ENCODE assay signal across 9 mouse cellular contexts in the genomic region with DNA sequence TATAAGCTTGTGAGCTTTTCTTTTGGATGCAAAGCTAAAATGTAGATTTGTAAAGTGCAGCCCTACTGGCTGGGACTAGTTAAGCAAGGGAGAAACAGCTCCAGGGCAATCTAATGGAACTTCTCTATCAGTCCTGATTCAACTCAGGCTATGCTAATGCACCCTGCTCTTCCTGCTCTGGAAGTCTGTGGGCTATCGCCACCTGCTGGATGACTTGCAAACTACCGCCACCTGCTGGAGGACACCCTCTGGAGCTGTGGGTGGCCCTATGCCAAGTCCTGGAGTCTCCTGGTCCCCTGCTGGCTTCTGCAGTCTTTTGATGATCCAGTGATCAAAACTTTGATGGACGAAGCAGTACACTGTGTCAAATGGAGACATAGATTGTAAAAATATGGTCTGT.
DNase-seq lines count a peak whose midpoint lies in the region; ATAC-seq and TF ChIP-seq lines count a peak whose summit lies in the region.
"Had no signal": no experiment of that assay in that cellular context is flagged by ENCODE, and none has a peak within 500 bp of the region (broad histone marks: within the 10 kb centered on the region; RNA-seq: fewer than 3 reads in every experiment).

No protein-coding gene starts in this region.

- H3K36me3 ChIP-seq in C2C12 (ENCODE audit: control insufficient read depth, insufficient read depth) = no peaks in the 10 kb centered on the region
- no peaks in the 10 kb centered on the region for H3K36me3 ChIP-seq in embryonic facial prominence, embryonic 12.5 days
- no peaks in the 10 kb centered on the region for H3K36me3 ChIP-seq in kidney, embryonic 16.5 days (ENCODE audit: insufficient read depth, low read length)
- H3K36me3 ChIP-seq in liver, embryonic 11.5 days (ENCODE audit: control insufficient read depth, insufficient read depth, low read length) = no peaks in the 10 kb centered on the region
- no peaks in the 10 kb centered on the region for H3K36me3 ChIP-seq in neural tube, embryonic 15.5 days

- no peaks in the 10 kb centered on the region for H3K27me3 ChIP-seq in C2C12 (ENCODE audit: control insufficient read depth, insufficient read depth, insufficient read length)
- no peaks in the 10 kb centered on the region for H3K27me3 ChIP-seq in embryonic facial prominence, embryonic 12.5 days
- no peaks in the 10 kb centered on the region for H3K27me3 ChIP-seq in kidney, embryonic 16.5 days (ENCODE audit: insufficient read depth, low read length)
- H3K27me3 ChIP-seq in liver, embryonic 11.5 days (replicated peaks; ENCODE audit: control insufficient read depth, insufficient read depth, low read length) = no peaks in the 10 kb centered on the region
- H3K27me3 ChIP-seq in neural tube, embryonic 15.5 days (replicated peaks) = no peaks in the 10 kb centered on the region

- no peaks in the 10 kb centered on the region for H3K9me3 ChIP-seq in embryonic facial prominence, embryonic 12.5 days
- H3K9me3 ChIP-seq in kidney, embryonic 16.5 days (ENCODE audit: low read length) = no peaks in the 10 kb centered on the region
- no peaks in the 10 kb centered on the region for H3K9me3 ChIP-seq in liver, embryonic 11.5 days (ENCODE audit: control insufficient read depth, low read length)
- no peaks in the 10 kb centered on the region for H3K9me3 ChIP-seq in neural tube, embryonic 15.5 days (replicated peaks)

- WGBS in embryonic facial prominence, embryonic 12.5 days = 14% methylated on average over 3 of the region's 3 CpGs
- 13% methylated on average over 3 of the region's 3 CpGs for WGBS in kidney, embryonic 16.5 days
- 17% methylated on average over 3 of the region's 3 CpGs for WGBS in liver, embryonic 11.5 days
- 23% methylated on average over 3 of the region's 3 CpGs for WGBS in neural tube, embryonic 15.5 days

- 0 out of 2 replicates have a peak, but pooled peaks have one; percentile 35 for ATAC-seq in embryonic facial prominence, embryonic 12.5 days (ENCODE audit: insufficient number of reproducible peaks, insufficient read depth, low FRiP score, low TSS enrichment)
- ATAC-seq in kidney, embryonic 16.5 days (ENCODE audit: low FRiP score, low TSS enrichment) = peak; percentile 83
- ATAC-seq in liver, embryonic 11.5 days (replicated peaks; ENCODE audit: low FRiP score) = peak; percentile 71; the same call in 1 of the 2 replicates
- ATAC-seq in neural tube, embryonic 15.5 days (ENCODE audit: low FRiP score) = peak; percentile 50; the same call in 1 of the 2 replicates

- peak; percentile 98 for TF ChIP-seq CTCF in C2C12 (IDR thresholded peaks at IDR 0.05; ENCODE audit: control insufficient read depth, insufficient read depth, insufficient read length)

- H3ac ChIP-seq in C2C12 (ENCODE audit: control insufficient read depth, insufficient read length, low read depth) = no peak overlapping the region

- no peak overlapping the region for H3K9ac ChIP-seq in embryonic facial prominence, embryonic 12.5 days
- H3K9ac ChIP-seq in kidney, embryonic 16.5 days (replicated peaks; ENCODE audit: low read length) = no peak overlapping the region
- no peak overlapping the region for H3K9ac ChIP-seq in liver, embryonic 11.5 days (ENCODE audit: low read depth, low read length)
- no peak overlapping the region for H3K9ac ChIP-seq in neural tube, embryonic 15.5 days (replicated peaks)

- no peak overlapping the region for H3K4me3 ChIP-seq in C2C12 (ENCODE audit: insufficient read depth, poor library complexity, severe bottlenecking)
- no peak overlapping the region for H3K4me3 ChIP-seq in embryonic facial prominence, embryonic 12.5 days
- no peak overlapping the region for H3K4me3 ChIP-seq in kidney, embryonic 16.5 days (ENCODE audit: low read length)
- no peak overlapping the region for H3K4me3 ChIP-seq in liver, embryonic 11.5 days (ENCODE audit: low read depth, low read length)
- no peak overlapping the region for H3K4me3 ChIP-seq in neural tube, embryonic 15.5 days (replicated peaks)
- H3K4me3 ChIP-seq: erythroblast, embryonic 14.5 days had no signal

- no peaks in the 10 kb centered on the region for H3K79me2 ChIP-seq in C2C12 (ENCODE audit: control insufficient read depth, insufficient read depth)

- H3K27ac ChIP-seq in embryonic facial prominence, embryonic 12.5 days = no peak overlapping the region
- no peak overlapping the region for H3K27ac ChIP-seq in kidney, embryonic 16.5 days (ENCODE audit: low read length)
- no peak overlapping the region for H3K27ac ChIP-seq in liver, embryonic 11.5 days (ENCODE audit: low read depth, low read length)
- H3K27ac ChIP-seq in neural tube, embryonic 15.5 days (replicated peaks) = no peak overlapping the region

- peak; percentile 88 for DNase-seq in adrenal gland, postnatal 36 days
- DNase-seq in heart, adult 8-10 months (ENCODE audit: low spot score) = peak; percentile 78
- DNase-seq in liver, embryonic 11.5 days (ENCODE audit: low spot score) = peak; percentile 61
- peak; percentile 73 for DNase-seq in testis, postnatal 14 days (ENCODE audit: low spot score)

- no peak overlapping the region for H3K4me2 ChIP-seq in embryonic facial prominence, embryonic 12.5 days (replicated peaks)
- no peak overlapping the region for H3K4me2 ChIP-seq in kidney, embryonic 16.5 days (replicated peaks; ENCODE audit: low read depth, low read length)
- no peak overlapping the region for H3K4me2 ChIP-seq in liver, embryonic 11.5 days
- no peak overlapping the region for H3K4me2 ChIP-seq in neural tube, embryonic 15.5 days

- no peaks in the 10 kb centered on the region for H3K4me1 ChIP-seq in embryonic facial prominence, embryonic 12.5 days
- no peaks in the 10 kb centered on the region for H3K4me1 ChIP-seq in kidney, embryonic 16.5 days (ENCODE audit: insufficient read depth, low read length)
- H3K4me1 ChIP-seq in liver, embryonic 11.5 days (replicated peaks; ENCODE audit: control insufficient read depth, insufficient read depth, low read length) = no peaks in the 10 kb centered on the region
- no peaks in the 10 kb centered on the region for H3K4me1 ChIP-seq in neural tube, embryonic 15.5 days

- H3K79me3 ChIP-seq in C2C12 (ENCODE audit: low read depth) = no peaks in the 10 kb centered on the region

TF ChIP-seq in C2C12, 6 proteins besides CTCF, POLR2A, EP300 and RAD21:
- no peak for TF ChIP-seq USF1 (IDR thresholded peaks at IDR 0.05; ENCODE audit: low read depth)
- peak; percentile 26 for TF ChIP-seq MYOD1 (IDR thresholded peaks at IDR 0.05; ENCODE audit: control insufficient read depth, insufficient read length, low read depth)
TF ChIP-seq in C2C12: peak in this region for 1.
